Mouse (Mus musculus) left cerebral cortex, adult 18-20 months (tissue): ENCODE measurements around the gene 2810408A11Rik. TPM values are rescaled to one million over a fixed set of nuclear protein-coding genes. Genes with fewer than 3 reads are reported as not detected.
"Not testable (repeated sequence)": the region's sequence is repeated elsewhere in the genome, so short reads cannot be mapped to it uniquely, and the experiment has no call there.

Experiments used
- DNase-seq, 2 experiments: peaks; one replicate each; pipeline ENCODE4 v3.0.0; 2021 to 2022; ENCODE audit warnings: low spot score in 2 of 2, mixed read lengths in 1 of 2
- total RNA-seq, 2 experiments: library from RNA; stranded (reverse); gene quantifications; 2 replicates each; pipeline ENCODE4 v1.2.3; 2021

The 2810408A11Rik gene
- total RNA-seq, 2 experiments from 2014 or later: 0.35 to 0.72 TPM

DNA sequence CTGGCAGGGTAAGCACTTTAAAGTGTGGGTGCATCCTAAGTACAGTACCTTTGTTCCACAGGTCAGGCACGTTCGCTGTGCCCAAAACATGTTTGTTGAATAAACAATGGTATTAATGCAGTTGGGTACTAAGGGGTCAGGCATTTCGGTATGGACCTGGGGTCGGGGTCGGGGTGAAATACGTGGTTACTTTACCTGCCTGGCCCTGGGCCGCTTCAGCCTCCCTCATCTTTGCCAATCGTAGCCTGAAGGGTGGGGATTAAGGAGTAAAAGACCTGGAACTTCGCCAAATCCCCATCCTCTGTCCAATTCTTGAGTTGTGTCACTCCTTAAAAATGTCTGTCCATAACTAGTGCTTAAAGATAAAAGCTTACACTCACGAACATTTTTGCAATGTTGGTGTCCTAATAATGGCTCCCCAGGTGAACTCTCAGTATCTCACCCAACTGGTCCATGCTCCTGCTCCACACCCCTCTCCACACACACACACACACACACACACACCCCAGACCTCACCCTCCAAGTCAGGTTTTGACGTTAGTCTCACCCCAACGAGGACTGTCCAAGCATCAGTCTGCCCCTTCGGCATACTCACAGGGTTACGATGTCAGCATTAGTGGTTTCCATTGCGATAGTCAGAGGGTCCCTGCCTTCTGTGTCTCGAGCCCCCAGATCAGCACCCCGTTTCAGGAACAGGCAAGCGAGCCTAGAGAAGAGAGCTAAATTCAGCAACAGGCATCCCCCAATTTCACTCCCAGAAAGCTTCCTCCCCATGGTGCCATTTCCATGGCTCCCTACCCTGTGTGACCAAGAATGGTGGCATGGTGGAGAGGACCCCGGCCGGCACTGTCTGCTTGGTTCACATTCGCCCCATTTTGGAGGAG is 18.8 kb downstream of the 2810408A11Rik start:
- DNase-seq: no peak

DNA sequence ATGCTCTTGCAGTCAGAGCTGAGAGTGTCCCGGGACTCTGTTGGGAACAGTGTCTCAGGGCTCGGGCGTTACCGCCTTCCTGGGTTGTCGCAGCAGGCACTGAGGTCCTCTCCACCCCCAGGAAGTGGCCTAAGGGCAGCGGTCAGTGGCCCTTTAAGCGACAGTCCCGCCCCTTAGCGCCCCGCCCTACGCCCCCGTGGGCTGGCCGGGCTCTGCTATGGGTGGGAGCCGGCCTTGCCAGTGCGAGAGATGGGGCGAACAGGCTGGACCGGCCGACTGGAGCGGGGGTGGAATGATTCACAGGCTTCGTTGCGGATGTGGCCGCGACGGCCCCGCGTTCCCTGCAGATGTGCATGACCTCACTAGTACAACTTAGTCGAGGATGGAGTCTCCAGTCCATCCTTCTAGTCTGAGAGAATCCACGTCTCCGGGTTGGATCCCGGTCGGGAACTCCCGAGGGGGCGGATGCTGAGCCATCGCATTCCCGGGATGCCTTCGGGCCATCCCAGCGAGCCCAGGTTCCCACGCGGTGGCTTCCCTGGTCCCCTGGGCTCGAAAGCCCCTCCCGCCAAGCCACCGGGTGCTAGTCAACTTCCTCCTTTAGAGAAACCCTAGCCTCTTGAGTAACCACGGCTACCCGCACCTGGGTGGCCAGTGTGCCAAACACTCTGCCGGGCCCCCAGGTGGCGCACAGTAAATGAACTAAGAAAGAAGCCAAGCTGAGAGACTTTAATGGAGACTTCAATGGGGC is 19.8 kb downstream of the 2810408A11Rik start, which contains the start of gene Kctd11:
Kctd11 (minus strand) TSS at position 554 of the 751 bp plus-strand sequence.
- peak; percentile 55 to 58 for DNase-seq

DNA sequence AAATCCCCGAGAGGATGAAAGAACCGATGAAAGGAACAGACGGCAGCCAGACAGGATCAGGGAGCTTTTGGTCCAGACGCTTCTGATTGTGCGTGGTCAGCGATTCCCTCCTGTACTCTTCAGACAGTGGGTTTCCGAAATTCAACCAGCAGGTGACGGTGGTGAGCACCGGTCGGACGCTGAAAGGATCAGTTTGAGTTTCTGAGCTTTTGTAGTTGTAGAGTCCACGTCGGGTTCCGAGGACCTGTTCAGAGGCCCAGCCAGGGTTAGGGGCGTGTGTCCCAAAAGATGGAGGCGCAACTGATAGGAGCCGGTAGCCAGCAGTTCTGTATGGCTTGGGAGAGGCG is 20.3 kb downstream of the 2810408A11Rik start:
- peak; percentile 27 to 30 for DNase-seq

DNA sequence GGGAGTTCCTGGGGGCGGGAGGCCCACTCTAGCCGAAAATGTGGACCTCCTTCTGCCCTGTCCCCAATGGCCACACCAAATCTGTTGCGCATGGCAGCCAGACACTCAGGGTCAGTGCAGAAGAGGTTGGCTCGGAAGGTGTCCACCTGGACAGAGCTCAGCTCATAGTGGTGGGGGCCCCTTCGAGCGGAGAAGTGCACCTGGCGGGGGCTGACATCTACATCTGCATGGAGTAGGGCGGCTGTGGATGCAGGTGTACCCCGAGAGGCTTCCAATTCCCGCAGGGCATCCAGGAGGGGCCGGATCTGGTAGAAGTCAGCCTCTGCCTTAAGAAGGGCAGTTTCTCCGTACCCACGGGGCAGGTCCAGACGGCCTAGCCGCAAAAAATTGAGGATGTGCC is 21.1 kb downstream of the 2810408A11Rik start:
- no peak for DNase-seq

DNA sequence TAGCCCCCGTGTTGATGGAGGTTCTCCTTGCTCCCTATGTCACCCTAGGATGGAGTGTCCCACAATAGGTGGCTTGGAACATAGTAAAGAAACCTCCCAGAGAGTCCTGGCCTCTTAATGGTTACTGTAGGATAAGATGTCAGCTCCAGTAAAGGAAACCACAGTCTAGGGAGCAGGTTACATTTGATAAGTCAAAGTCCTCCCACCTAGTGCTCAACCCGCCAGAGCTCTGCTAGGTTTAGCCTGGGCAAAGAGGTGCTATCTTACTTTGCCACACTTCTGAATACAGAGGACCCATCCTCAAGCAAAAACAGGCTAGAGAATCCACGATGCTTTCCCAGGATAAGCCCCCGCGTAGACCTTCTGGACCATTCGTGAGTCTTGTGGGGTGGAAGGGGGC is 21.8 kb downstream of the 2810408A11Rik start:
- no peak for DNase-seq

DNA sequence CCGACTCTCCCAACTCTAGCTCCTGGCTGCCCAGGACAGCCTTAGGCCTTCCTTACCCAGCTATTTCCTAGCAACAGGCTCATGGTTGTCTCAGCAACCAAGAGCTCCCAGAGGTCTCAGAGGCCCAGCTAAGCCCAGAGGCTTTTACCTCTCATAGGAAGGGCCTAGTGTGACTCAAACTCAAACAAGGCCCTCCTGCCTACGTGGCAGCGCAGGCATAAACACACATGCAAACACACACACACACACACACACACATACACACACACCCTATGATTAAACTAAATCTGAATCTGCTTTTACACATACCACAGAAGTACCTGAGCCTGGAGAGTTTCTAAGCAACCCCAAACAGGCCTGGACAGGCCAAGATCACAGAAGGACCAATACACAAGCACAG is 22.4 kb downstream of the 2810408A11Rik start:
- DNase-seq: no peak

DNA sequence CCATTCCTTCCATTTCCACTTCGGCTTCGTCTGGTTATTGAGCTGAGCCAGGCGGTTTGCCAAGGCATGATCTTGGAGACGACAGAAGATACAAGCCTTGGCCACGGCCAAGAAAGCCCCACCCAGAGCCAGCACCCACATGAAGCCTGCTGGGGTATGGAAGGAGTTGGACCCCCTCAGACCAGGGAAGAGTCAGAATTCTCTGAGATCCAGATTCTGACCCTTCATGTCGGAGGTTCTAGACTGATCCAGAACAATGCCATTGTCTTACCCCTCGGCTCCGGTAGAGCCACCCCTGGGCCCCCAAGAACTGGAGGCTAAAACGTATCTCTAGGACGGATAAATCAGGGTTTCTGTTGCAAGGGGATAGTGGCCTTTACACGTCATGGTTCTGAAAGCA is 22.9 kb downstream of the 2810408A11Rik start, which contains the start of gene Tmem95:
Tmem95 (minus strand) TSS at position 141 of the 400 bp plus-strand sequence.
- no peak for DNase-seq

DNA sequence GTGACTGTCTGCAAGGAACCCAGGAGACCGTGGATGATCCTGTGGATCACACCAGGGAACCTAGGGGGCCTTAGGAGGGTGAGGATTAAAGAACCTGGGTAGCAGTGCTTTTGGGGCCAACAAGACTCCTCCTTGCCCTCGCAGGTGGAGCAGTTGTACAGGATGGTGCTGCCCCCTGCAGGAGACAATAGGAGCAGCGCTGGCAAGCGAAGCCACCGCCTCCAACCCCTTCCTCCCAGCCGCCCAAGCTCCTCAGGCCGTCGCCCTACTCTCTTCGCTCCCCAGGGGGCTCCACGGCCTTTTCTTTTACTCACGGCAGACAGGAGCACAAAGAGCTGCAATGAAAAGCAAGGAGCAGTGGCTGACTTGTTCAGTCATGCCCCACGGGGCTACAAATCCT is 23.9 kb downstream of the 2810408A11Rik start:
- DNase-seq: peak; percentile 76 to 82

DNA sequence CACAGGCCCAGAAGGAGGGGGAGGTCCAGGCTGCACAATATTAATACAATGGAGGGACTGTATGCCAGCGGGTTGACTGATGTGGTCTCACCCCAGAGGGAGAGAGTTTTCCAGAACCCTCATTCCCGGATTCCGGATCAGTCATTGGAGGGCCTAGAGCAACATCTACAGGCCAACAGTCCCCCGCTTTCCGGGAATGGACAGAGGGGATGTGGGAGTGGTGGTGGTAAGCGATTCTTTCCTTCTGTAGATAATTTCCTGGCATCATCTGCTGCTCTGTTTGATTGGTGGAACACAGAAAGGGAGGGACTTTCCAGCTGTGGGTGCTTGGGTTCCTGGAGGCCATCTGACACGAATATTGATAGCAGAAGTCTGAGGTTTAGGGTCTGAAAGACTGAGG is 24.6 kb downstream of the 2810408A11Rik start:
- peak in 1 of 2 experiments; percentile 9 for DNase-seq

DNA sequence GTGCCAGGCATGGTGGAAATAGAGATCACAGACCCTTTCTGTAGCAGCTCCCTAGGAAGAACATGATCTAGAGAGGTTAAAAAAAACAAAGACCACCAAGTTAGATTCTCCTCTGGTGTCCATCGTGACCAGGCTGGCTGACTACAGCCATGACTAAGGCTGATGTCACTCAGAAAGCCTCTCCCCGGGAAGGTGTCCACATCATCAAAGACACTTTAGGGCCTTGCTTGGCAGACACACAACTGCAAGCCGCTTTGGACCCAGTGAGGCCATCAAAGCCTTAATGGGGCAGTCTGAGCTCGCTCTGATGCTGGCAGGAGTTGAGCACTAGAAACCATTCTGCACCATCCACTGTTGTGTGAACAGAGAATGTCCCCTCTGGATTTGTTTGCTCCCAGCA is 28.3 kb downstream of the 2810408A11Rik start:
- DNase-seq: no peak

DNA sequence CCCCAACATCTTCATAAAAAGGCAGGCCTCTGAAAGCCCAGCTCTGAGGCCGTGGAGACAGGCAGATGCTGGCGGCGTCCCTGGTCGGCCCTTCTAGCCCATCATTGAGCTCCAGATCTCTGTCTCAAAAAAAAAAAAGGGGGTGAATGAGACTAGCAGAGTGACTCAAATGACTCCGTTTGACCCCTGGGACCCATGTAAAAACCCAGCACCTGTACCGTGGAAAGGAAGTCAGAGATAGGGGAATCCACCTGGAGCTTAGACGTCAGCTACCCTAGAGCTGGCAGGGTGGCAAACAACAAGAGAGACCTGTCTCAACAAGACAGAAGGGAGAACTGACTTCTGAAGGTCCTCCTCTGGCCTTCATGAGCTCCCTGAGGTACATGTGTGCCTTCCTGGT is 29.0 kb downstream of the 2810408A11Rik start:
- no peak for DNase-seq

DNA sequence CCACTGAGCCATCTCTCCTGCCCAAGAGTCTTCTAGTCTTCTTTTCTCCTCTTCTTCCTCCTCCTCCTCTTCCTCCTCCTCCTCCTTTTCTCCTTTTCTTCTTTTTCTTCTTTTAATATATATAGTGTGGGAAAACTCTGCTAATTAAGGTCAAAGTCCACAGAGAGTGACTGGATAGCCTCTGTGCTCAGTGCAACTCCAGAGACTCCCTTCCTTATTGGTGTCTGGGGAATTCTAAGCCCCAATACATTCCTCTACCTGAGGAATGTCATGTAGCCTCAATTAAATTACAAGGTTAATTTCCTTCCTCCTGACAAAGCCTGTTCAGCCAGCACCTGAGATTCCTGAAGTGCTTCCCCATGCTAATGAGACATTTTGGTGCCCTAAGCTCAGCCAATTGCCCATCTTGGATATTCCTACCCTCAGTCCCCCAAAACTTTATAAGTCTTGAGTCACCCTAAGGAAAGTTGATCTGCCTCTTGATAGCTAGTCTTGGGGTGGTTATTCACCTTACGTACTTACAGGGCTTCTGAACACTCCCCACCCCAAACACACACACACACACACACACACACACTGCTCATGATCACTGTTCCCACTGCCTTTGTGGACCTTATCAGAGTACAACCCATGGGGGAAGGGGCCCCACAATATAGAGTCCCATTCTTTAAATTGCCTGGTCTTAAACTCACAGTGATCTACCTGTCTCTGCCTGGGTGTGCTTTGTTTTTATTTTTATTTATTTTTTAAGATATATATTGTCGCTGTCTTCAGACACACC is 30.3 kb downstream of the 2810408A11Rik start:
- no peak for DNase-seq

DNA sequence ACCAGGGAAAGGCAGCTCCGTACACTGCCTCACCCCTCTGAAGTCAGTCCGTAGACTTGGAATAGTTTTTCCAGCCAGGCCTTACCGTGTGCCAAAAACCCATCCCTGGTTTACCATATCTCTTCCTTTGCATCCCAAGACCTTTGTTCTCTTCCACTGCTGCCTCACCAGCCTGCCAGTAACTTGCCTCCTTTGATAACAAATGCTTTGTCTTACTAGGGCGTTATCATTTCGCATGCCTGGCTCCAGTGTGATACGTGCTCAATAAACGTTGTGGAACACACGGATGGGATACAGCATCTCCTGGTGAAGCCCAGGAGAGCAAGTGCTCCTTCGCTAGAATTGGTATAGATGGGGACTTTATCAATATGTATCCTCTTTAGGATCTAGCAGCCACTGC is 33.5 kb downstream of the 2810408A11Rik start:
- DNase-seq: no peak

DNA sequence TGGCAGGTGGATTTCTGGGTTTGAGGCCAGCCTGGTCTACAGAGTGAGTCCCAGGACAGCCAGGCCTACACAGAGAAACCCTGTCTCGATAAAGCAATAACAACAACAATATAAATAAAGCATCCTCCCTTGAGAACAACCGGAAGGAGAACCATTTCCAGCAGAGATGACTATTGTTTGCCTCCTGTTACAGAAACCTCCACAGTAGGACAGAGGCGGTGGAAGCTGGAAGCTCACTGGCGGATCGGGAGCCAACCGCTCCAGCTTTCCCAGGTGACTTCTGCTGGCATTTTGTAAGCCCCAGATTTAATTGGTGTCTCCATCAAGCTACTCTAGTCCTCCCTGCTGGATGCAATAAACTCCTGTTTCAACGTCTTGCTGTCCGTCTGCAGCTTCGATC is 35.2 kb downstream of the 2810408A11Rik start:
- no peak for DNase-seq

DNA sequence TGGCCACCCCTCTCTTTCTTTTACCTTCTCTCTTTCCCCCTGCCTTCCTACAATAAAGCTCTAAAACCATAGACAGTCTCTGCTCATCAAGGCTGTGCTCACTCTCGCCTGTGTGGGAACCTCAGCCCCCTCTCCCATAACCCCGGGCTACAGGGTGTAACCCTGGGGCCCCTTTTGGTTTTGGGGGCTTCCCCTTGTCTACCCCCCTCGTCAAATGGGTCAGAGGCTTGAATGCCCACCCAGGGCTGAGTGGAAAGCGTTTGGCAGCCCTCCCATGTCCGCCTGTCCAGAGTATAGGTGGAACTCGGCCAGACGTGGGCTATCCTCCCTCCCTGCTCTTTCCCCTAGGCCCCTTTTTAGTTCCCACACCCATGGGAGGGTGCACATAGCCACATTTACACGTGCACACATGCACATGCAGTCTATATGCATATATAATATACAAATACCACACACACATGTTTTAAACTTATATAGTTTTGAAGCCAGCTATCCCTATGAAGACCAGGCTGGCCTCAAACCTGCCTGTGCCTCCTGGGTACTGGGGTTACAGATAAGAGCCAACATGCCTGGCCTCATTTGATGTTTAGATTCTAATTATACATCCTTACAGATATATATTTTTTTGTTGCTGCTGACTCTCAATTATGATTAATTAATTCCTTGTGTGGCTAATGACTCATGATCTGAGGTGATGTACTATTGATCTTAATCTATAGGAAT is 36.5 kb downstream of the 2810408A11Rik start:
- DNase-seq: no peak

DNA sequence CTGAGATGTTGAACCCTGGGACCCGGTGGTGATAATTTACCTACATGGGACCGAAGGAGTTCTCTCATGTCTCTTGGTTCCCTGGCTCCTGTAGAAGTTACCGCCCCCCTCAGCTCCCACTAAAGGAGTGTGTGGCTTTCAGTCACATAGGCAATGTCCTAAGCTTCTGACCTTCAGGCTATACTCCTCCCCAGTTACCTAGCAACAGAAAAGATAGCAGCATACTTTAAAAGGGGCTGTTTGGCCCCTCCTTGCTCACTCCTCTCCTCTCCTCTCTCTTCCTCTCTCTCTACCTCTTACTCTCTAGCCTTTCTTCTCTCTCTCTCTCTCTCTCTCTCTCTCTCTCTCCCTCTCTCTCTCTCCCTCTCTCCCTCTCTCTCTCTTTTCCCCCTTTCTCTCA is 37.1 kb downstream of the 2810408A11Rik start:
- DNase-seq: not testable (repeated sequence)

DNA sequence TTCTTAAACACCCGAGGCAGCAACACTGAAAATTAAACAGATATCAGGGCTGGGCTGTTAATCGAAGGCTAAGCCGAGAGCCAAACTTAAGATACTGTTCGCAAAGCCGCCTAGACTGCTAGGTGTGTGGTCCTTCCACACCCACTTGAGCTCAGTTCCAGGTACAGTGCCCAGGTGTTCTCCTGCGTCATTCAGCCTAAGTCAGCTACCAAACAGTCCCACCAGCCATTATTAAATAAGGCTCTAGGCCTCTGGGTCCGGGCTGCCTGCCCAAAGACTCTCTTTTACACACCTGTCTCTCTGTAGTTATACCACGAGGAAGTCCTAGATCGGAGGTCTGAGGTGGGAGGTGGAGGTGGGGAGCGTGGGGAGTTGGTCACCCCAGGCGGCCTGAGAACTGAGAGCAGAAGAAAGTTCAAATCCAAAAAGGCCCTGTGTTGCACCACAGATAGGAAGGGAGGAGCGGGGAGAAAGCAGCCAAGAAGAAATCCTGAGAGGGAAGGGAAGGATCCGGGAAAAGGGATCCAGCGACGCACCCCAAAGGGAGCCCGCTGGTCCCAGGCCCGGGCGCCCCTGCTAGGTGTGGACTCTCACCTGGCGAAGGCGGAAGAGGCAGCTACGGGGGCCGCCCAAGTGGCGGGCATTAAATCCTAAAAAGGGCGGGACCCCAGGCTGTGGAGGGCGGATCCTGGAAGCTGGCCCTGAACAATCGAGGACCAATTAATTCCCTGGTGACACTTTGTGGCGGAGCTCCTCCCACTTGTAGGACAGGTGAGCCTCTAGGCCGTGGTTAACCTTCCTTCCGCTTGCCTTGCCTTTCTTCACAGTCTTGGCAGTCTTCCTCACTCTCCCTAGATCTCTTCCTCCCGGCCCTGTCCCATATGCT is 42.4 kb downstream of the 2810408A11Rik start, which contains the start of gene Tnk1:
Tnk1 (minus strand) TSS at position 618 of the 886 bp plus-strand sequence.
- DNase-seq: no peak

DNA sequence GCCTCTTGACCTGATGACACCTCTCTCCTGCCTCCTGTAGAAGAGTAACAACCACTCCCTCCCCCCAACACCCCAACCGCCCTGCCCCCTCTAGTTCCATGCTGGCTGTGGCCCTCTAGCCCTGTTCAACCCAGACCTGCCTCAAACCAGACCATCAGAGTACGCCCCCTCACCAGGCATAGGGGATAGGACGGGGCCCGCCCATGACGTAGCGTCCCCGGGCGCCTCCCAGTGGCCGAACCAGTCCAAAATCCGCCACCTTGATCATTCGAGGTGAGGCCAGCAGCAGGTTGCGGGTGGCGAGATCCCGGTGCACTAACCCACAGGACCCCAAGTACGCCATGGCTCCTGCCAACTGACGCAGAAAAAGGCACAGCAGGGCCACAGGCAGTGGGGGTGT is 45.4 kb downstream of the 2810408A11Rik start:
- DNase-seq: peak in 1 of 2 experiments; percentile 38

DNA sequence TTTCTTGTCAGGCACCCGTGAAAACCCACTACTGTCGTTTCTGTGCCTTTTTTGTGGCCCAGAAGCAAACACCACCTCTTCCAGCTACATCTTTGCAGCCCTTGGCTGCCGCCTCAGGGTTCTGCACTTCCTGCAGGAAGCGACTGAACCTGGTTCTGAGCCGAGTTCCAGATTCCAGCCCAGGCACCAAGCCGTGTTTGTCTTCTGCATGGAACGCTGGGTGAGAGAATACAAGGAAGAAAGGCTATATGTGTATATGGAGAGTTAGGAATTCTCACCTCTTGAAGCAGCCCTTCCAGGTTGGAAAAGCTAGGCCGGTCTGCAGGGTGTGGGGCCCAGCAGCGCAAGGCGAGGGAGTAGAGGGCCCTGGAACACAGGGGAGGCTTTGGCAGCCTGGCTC is 46.1 kb downstream of the 2810408A11Rik start:
- no peak for DNase-seq

DNA sequence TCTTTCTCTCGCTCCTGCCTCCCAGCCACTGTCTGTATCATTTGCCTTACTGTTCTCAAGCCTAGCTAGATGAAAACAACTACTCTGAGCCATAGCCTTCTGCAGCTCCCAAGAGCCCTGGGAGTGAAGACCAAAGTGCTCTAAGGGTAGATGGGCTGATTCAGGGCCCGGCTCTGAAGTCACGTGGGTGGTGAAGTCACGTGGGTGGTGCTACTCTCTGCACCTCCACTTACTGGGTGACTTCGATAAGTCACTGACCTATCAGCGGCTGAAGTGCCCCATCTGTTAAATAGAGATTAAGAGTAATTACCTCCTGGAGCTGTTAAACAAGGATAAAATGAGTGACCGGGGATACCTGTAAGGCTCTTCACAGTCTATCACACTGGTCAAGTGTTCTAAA is 46.8 kb downstream of the 2810408A11Rik start:
- DNase-seq: no peak
